Mouse (Mus musculus) megakaryocyte-erythroid progenitor cell, adult 5-6 weeks (primary cell): ENCODE measurements around the gene Gm28308. TPM values are rescaled to one million over a fixed set of nuclear protein-coding genes. Genes with fewer than 3 reads are reported as not detected.

Experiments
- ATAC-seq: replicated peaks from 2 replicates; pipeline ENCODE4 v1.8.0; 2016; ENCODE audit warnings: mild to moderate bottlenecking, inconsistent platforms; ENCODE audit not compliant: severe bottlenecking, poor library complexity, low FRiP score, low TSS enrichment
- total RNA-seq, 2 experiments: library from RNA; stranded (forward) in 1 of 2; stranded (reverse) in 1 of 2; fragments of 200-1000, 215-1000 nt in 1 of 2; fragments of >200 nt in 1 of 2; fragmentation: Nextera tagmentation in 1 of 2; gene quantifications; 2 replicates each; pipeline ENCODE4 v1.2.3; 2014 to 2017

The Gm28308 gene
- total RNA-seq, 2 experiments from 2014 or later, result not detected

GRCm38 (mm10) chr6:52163366-52164031, 49.6 kb downstream of the Gm28308 start:
- no peak for ATAC-seq

- ATAC-seq, result no peak
Observed at GRCm38 (mm10) chr6:52162611-52163365, 50.4 kb downstream of the Gm28308 start.

- no peak for ATAC-seq
Observed at GRCm38 (mm10) chr6:52162093-52162380, 51.1 kb downstream of the Gm28308 start.

GRCm38 (mm10) chr6:52161336-52162092, 51.6 kb downstream of the Gm28308 start:
- ATAC-seq, result no peak

- ATAC-seq, result no peak
Observed at GRCm38 (mm10) chr6:52160511-52161335, 52.4 kb downstream of the Gm28308 start.

GRCm38 (mm10) chr6:52159979-52160378, 53.2 kb downstream of the Gm28308 start:
- ATAC-seq, result no peak

GRCm38 (mm10) chr6:52159164-52159761, 53.9 kb downstream of the Gm28308 start:
- no peak for ATAC-seq

- ATAC-seq, result peak; percentile 93
Observed at GRCm38 (mm10) chr6:52158276-52159051, 54.7 kb downstream of the Gm28308 start, which contains the start of gene Hoxa1. Gene Hoxa1, minus strand, starts transcription at chr6:52158317.

GRCm38 (mm10) chr6:52157466-52158275, 55.5 kb downstream of the Gm28308 start:
- ATAC-seq, result no peak

- no peak for ATAC-seq
Observed at GRCm38 (mm10) chr6:52156551-52157200, 56.5 kb downstream of the Gm28308 start.

GRCm38 (mm10) chr6:52155471-52155870, 57.7 kb downstream of the Gm28308 start:
- no peak for ATAC-seq

GRCm38 (mm10) chr6:52154044-52154443, 59.1 kb downstream of the Gm28308 start:
- no peak for ATAC-seq

- ATAC-seq, result no peak
Observed at GRCm38 (mm10) chr6:52153270-52153669, 59.9 kb downstream of the Gm28308 start.

GRCm38 (mm10) chr6:52152226-52153193, 60.6 kb downstream of the Gm28308 start:
- ATAC-seq, result no peak

- no peak for ATAC-seq
Observed at GRCm38 (mm10) chr6:52151571-52151970, 61.6 kb downstream of the Gm28308 start.

- no peak for ATAC-seq
Observed at GRCm38 (mm10) chr6:52150401-52150966, 62.7 kb downstream of the Gm28308 start.
